Mouse (Mus musculus) embryo, embryonic 10 days (tissue): ENCODE results near the gene Cdk1.

Experiments
- DNase-seq: peaks from one replicate; pipeline ENCODE4 v3.0.0-alpha.2; 2015; ENCODE audit warnings: low spot score

Cdk1 gene

GRCm38 (mm10) chr10:69306205-69306604 is 46.5 kb downstream of the Cdk1 start:
- DNase-seq = peak; percentile 20

- no peak for DNase-seq
Observed at GRCm38 (mm10) chr10:69305600-69305999, 47.1 kb downstream of the Cdk1 start.

GRCm38 (mm10) chr10:69304819-69305218 is 47.9 kb downstream of the Cdk1 start:
- DNase-seq = no peak

GRCm38 (mm10) chr10:69302667-69303066 is 50.1 kb downstream of the Cdk1 start:
- no peak for DNase-seq

GRCm38 (mm10) chr10:69299985-69300384 is 52.8 kb downstream of the Cdk1 start:
- DNase-seq = no peak

- no peak for DNase-seq
Observed at GRCm38 (mm10) chr10:69295919-69296318, 56.8 kb downstream of the Cdk1 start.

GRCm38 (mm10) chr10:69290736-69291135 is 62.0 kb downstream of the Cdk1 start:
- no peak for DNase-seq

- DNase-seq = no peak
Observed at GRCm38 (mm10) chr10:69288720-69289119, 64.0 kb downstream of the Cdk1 start.

GRCm38 (mm10) chr10:69288086-69288485 is 64.7 kb downstream of the Cdk1 start:
- DNase-seq = no peak

- no peak for DNase-seq
Observed at GRCm38 (mm10) chr10:69286939-69287338, 65.8 kb downstream of the Cdk1 start.
